Mouse (Mus musculus) lung, adult 2 months (tissue): Measurements from ENCODE around the gene Heatr5b. TPM values are rescaled to one million over a fixed set of nuclear protein-coding genes. Genes with fewer than 3 reads are reported as not detected.

Experiments
- DNase-seq: peaks from one replicate; pipeline ENCODE4 v3.0.0; 2022
- H3K4me1 ChIP-seq: fragments of 200-500 bp; 2 replicates; pipeline ENCODE4 v1.6.1; 2011; ENCODE audit warnings: low read length; ENCODE audit not compliant: control insufficient read depth, insufficient read depth
- H3K4me3 ChIP-seq: fragments of 200-500 bp; replicated peaks from 2 replicates; pipeline ENCODE3; 2011; ENCODE audit warnings: low read depth, mild to moderate bottlenecking, control low read depth, low read length; ENCODE audit errors: extremely low read depth
- CTCF ChIP-seq: fragments of 200-500 bp; IDR thresholded peaks from 2 replicates; pipeline ENCODE4 v1.5.1; 2011; ENCODE audit warnings: mild to moderate bottlenecking, low read length, control low read depth; ENCODE audit not compliant: insufficient read depth
- POLR2A ChIP-seq: fragments of 200-500 bp; IDR thresholded peaks from 2 replicates; pipeline ENCODE4 v1.6.1; 2011; ENCODE audit warnings: low read depth, mild to moderate bottlenecking, control low read depth, low read length, borderline replicate concordance; ENCODE audit errors: extremely low read depth
- WGBS: fragments of 180-500 bp; shearing (Covaris S2); methylation state at CpG from one replicate; pipeline ENCODE4 v1.1.7; 2018; 5-methylcytosine and 5-hydroxymethylcytosine counted together
- polyA plus RNA-seq: library from polyadenylated mRNA; depleted of rRNA; stranded (reverse); fragments of >200 nt; gene quantifications from 2 replicates; pipeline ENCODE4 v1.2.3, GENCODE M21; 2012; rRNA removed

Heatr5b gene
- polyA plus RNA-seq, 1 experiment, result 24.2 TPM

- 79% methylated on average over 13 of the region's 13 CpGs for WGBS
- DNase-seq, result no peak
- TF ChIP-seq POLR2A, result no peak
- no peak for TF ChIP-seq CTCF
- Histone ChIP-seq H3K4me1 (no peaks in the 10 kb centered on the region; the same call in 1 of the 2 replicates), H3K4me3 (no peak overlapping the region)
These were observed 116.1 kb downstream of the Heatr5b start for GRCm38 (mm10) chr17:78719086-78719485.

GRCm38 (mm10) chr17:78710258-78710657 is 124.9 kb downstream of the Heatr5b start:
- WGBS, result 48% methylated on average over 2 of the region's 2 CpGs

GRCm38 (mm10) chr17:78708422-78708821 is 126.7 kb downstream of the Heatr5b start:
- TF ChIP-seq POLR2A (no peak), CTCF (no peak)
- Histone ChIP-seq H3K4me1 (no peaks in the 10 kb centered on the region), H3K4me3 (no peak overlapping the region)
- DNase-seq, result no peak
- whole genome bisulfite sequencing, result 84% methylated on average over 7 of the region's 7 CpGs

More at GRCm38 (mm10) chr17:78710258-78710657, 124.9 kb downstream of the Heatr5b start:
- Histone ChIP-seq H3K4me1 (no peaks in the 10 kb centered on the region), H3K4me3 (no peak overlapping the region)
- DNase-seq, result no peak
- no peak for TF ChIP-seq CTCF
- no peak for TF ChIP-seq POLR2A

- 87% methylated on average over 7 of the region's 7 CpGs for WGBS
- Histone ChIP-seq H3K4me3 (no peak overlapping the region), H3K4me1 (no peaks in the 10 kb centered on the region)
- TF ChIP-seq CTCF (no peak), POLR2A (no peak)
- DNase-seq, result no peak
These were observed 132.2 kb downstream of the Heatr5b start for GRCm38 (mm10) chr17:78702988-78703387.

Other genes with a start within 250 kb of the Heatr5b start
- gene Strn, start 98.2 kb downstream of the Heatr5b start, polyA plus RNA-seq, result 7.2 and 9.6 TPM in 2 replicates
- gene Gpatch11, start 203 bp upstream of the Heatr5b start, polyA plus RNA-seq, result 7.3 and 12.6 TPM in 2 replicates
- 3.9 and 7.5 TPM in 2 replicates for gene Eif2ak2, start 47.2 kb upstream of the Heatr5b start, polyA plus RNA-seq
- gene Sult6b1, start 71.6 kb upstream of the Heatr5b start, polyA plus RNA-seq, result not detected in 2 replicates
- 4.0 and 7.4 TPM in 2 replicates for gene Cebpzos, start 81.1 kb upstream of the Heatr5b start, polyA plus RNA-seq
- gene Cebpz, start 101.7 kb upstream of the Heatr5b start, polyA plus RNA-seq, result 3.2 and 6.0 TPM in 2 replicates
- gene Ndufaf7, start 101.8 kb upstream of the Heatr5b start, polyA plus RNA-seq, result 4.9 and 9.2 TPM in 2 replicates
- gene Prkd3, start 185.5 kb upstream of the Heatr5b start, polyA plus RNA-seq, result 11.7 and 19.0 TPM in 2 replicates
- gene Qpct, start 216.5 kb upstream of the Heatr5b start, polyA plus RNA-seq, result 4.7 and 6.1 TPM in 2 replicates